Mouse (Mus musculus) limb, embryonic 15.5 days (tissue): Measurements from ENCODE around the gene Olfr1495. TPM values are rescaled to one million over a fixed set of nuclear protein-coding genes. Genes with fewer than 3 reads are reported as not detected.
"Not testable (repeated sequence)": the region's sequence is repeated elsewhere in the genome, so short reads cannot be mapped to it uniquely, and the experiment has no call there.

Experiments
- ATAC-seq: fragments of 200-750 bp; cut with Nextera tagmentation; 2 replicates; pipeline ENCODE4 v1.8.0; 2017; ENCODE audit warnings: low read depth, moderate TSS enrichment; ENCODE audit not compliant: insufficient number of reproducible peaks, low FRiP score, low TSS enrichment
- H3K27ac ChIP-seq: fragments of 300-500 bp; sonication (generic); 2 replicates; pipeline ENCODE4 v1.5.1; 2015; ENCODE audit warnings: moderate library complexity, mild to moderate bottlenecking, inconsistent platforms
- H3K27me3 ChIP-seq: fragments of 300-500 bp; sonication (generic); 2 replicates; pipeline ENCODE4 v1.6.1; 2015; ENCODE audit warnings: inconsistent platforms
- H3K36me3 ChIP-seq: fragments of 300-500 bp; sonication (generic); 2 replicates; pipeline ENCODE4 v1.6.1; 2015; ENCODE audit warnings: inconsistent platforms
- H3K4me1 ChIP-seq: fragments of 300-500 bp; sonication (generic); 2 replicates; pipeline ENCODE4 v1.6.1; 2015; ENCODE audit warnings: inconsistent platforms
- H3K4me2 ChIP-seq: fragments of 300-500 bp; sonication (generic); 2 replicates; pipeline ENCODE4 v1.6.1; 2015; ENCODE audit warnings: mild to moderate bottlenecking, inconsistent platforms
- H3K4me3 ChIP-seq: fragments of 300-500 bp; sonication (generic); 2 replicates; pipeline ENCODE4 v1.5.1; 2015; ENCODE audit warnings: mild to moderate bottlenecking, inconsistent platforms
- H3K9ac ChIP-seq: fragments of 300-500 bp; sonication (generic); 2 replicates; pipeline ENCODE4 v1.6.1; 2015; ENCODE audit warnings: inconsistent platforms
- H3K9me3 ChIP-seq: fragments of 300-500 bp; sonication (generic); 2 replicates; pipeline ENCODE4 v1.6.1; 2016; ENCODE audit warnings: inconsistent platforms
- WGBS: fragments of 180-500 bp; shearing (Covaris S2); methylation state at CpG from one replicate; pipeline ENCODE4 v1.1.7; 2015; 5-methylcytosine and 5-hydroxymethylcytosine counted together
- polyA plus RNA-seq: library from polyadenylated mRNA; unstranded; fragments of >200 nt; fragmentation: Nextera tagmentation; extraction: Ambion mirVana; gene quantifications from 2 replicates; pipeline ENCODE4 v1.2.1, GENCODE M21; 2015

Olfr1495 gene
- not detected in 2 replicates for polyA plus RNA-seq

DNA sequence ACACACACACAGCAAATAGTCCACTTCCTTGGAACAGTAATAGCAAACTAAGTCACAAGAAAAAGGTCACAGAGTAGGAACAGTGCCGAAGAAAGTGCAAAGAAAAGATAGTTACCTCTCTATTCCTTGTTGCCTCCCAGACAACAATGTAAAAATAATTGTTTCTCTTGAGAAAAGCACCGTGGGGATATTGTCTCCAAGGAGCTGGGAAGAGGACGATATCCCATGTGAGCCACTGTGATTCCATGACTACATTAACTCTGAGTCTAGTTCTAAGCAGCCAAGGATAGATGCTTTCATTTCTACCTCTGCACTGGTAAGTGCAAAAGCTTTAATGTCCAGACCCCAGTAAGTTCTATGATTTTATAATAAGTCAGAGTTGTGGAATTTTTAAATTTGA lies at the start of gene Olfr1495:
Gene Olfr1495, plus strand, starts transcription at position 301 of the 400 bp plus-strand sequence.
- H3K4me3 ChIP-seq = no peak within 1 kb of the TSS
- H3K27me3 ChIP-seq = no peaks in the 10 kb centered on the region
- no peak for ATAC-seq
- H3K4me1 ChIP-seq = no peaks in the 10 kb centered on the region
- H3K36me3 ChIP-seq = no peaks in the 10 kb centered on the region
- no peaks in the 10 kb centered on the region for H3K9me3 ChIP-seq
- no peak within 1 kb of the TSS for H3K4me2 ChIP-seq
- H3K27ac ChIP-seq = no peak within 1 kb of the TSS
- 80% methylated on average over 3 of the region's 3 CpGs for WGBS
- no peak within 1 kb of the TSS for H3K9ac ChIP-seq

DNA sequence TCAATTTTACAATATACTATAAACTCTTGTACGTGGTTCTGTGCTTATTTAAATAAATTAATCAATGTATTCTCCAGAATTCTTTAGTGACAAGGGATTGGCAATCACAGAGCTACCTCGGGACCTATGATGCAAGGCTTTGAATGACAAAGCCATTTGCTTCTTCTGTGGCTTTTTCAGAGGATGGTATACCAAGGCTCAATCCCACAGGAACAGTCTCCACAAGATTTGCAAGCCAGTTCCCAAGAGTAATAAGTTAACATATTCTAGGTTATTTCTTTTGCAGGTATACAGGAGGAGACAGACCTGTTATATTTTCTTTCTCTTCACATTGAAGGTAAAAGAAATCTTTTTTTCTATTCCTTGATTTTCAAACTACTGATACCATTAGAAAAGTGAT lies 41.4 kb upstream of the Olfr1495 start, which contains the start of gene Olfr1493-ps1:
Gene Olfr1493-ps1, plus strand, starts transcription at position 301 of the 400 bp plus-strand sequence.
- no peak within 1 kb of the TSS for H3K27ac ChIP-seq
- no peaks in the 10 kb centered on the region for H3K36me3 ChIP-seq
- H3K9ac ChIP-seq = no peak within 1 kb of the TSS
- no peak within 1 kb of the TSS for H3K4me3 ChIP-seq
- ATAC-seq = no peak
- no peak within 1 kb of the TSS for H3K4me2 ChIP-seq
- no peaks in the 10 kb centered on the region for H3K4me1 ChIP-seq
- 51% methylated on average over 2 of the region's 2 CpGs for WGBS
- H3K27me3 ChIP-seq = no peaks in the 10 kb centered on the region
- H3K9me3 ChIP-seq = no peaks in the 10 kb centered on the region

DNA sequence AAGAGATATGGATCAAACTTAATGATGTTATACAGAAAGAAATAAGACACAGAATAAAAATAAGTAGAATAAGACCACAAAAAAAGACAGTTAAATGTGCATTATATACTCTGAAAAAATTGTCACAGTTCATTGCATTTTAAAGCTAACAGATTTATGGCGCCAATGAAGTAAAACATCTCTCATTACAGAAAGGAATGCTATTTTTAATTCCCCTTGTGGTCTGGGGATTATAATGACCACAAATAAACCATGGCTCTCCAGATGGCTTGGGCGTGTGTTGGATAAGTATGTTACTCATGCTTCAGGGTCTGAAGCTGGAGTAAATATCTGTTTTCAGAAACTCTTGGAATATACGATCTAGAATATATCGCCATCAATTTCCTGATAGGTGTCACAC lies 25.0 kb upstream of the Olfr1495 start, which contains the start of gene Olfr1494:
Gene Olfr1494, plus strand, starts transcription at position 301 of the 400 bp plus-strand sequence.
- Histone ChIP-seq H3K9me3 (no peaks in the 10 kb centered on the region), H3K4me1 (no peaks in the 10 kb centered on the region), H3K27me3 (no peaks in the 10 kb centered on the region), H3K36me3 (no peaks in the 10 kb centered on the region), H3K9ac (no peak within 1 kb of the TSS), H3K4me3 (no peak within 1 kb of the TSS), H3K27ac (no peak within 1 kb of the TSS), H3K4me2 (no peak within 1 kb of the TSS)
- 78% methylated on average over 4 of the region's 4 CpGs for WGBS
- no peak for ATAC-seq

DNA sequence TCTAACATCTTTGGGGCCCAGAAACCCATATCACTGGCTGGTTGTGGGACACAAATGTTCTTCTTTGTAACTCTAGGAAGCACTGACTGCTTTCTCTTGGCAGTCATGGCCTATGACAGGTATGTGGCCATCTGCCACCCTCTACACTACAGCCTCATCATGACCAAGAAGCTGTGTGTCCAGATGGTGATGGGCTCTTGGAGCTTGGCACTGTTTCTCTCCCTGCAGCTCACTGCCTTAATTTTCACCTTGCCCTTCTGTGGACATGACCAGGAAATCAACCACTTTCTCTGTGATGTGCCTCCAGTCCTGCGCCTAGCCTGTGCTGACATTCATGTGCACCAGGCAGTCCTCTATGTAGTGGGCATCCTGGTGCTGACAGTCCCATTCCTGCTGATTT lies 15.0 kb upstream of the Olfr1495 start:
- Histone ChIP-seq H3K27me3 (no peaks in the 10 kb centered on the region), H3K27ac (no peak overlapping the region), H3K9ac (no peak overlapping the region), H3K4me3 (no peak overlapping the region), H3K9me3 (no peaks in the 10 kb centered on the region), H3K4me2 (no peak overlapping the region), H3K36me3 (no peaks in the 10 kb centered on the region), H3K4me1 (no peaks in the 10 kb centered on the region)
- WGBS = 100% methylated on average over 1 of the region's 1 CpGs
- no peak for ATAC-seq

DNA sequence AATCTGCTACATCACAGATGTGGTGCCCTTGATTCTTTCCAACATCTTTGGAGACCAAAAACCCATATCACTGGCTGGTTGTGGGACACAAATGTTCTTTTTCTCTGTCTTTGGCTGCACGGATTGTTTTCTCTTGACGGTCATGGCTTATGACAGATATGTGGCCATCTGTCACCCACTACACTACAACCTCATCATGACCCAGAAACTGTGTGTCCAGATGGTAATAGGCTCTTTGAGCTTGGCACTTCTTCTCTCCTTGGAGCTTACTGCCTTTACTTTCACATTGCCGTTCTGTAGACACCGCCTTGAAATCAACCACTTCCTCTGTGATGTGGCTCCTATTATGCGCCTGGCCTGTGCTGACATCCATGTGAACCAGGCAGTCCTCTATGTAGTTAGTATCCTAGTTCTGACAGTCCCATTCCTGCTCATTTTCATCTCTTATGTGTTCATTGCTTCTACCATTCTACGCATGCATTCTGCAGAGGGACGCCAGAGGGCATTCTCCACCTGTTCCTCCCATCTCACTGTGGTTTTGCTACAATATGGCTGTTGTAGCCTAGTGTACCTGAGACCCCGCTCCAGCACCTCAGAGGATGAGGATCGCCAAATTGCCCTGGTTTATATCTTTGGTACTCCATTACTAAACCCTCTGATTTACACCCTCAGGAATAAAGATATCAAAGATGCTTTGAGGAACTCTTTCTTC lies 4.3 kb downstream of the Olfr1495 start:
- no peak overlapping the region for H3K4me2 ChIP-seq
- no peak overlapping the region for H3K9ac ChIP-seq
- H3K4me3 ChIP-seq = no peak overlapping the region
- WGBS = 87% methylated on average over 9 of the region's 9 CpGs
- H3K27me3 ChIP-seq = no peaks in the 10 kb centered on the region
- no peak for ATAC-seq
- H3K27ac ChIP-seq = no peak overlapping the region
- H3K4me1 ChIP-seq = no peaks in the 10 kb centered on the region
- no peaks in the 10 kb centered on the region for H3K9me3 ChIP-seq
- H3K36me3 ChIP-seq = no peaks in the 10 kb centered on the region

DNA sequence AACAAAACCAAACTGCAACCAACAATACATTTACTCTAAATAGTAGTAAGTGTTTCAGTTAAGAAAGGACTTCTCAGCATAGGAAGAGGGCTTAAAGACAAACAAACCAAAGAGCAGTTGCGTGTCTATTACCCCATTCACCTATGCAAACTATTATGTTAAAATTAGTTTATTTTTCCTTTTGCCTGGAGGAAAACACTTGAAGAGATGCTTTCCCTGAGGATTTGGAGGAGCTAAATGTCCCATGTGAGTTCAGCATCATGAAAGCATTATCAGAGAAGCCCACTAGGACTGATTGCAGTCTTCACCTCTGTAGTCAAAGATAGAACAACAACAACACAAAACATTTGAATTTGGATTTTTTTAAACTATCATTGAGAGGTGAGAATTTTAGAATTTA lies 13.2 kb downstream of the Olfr1495 start, which contains the start of gene Olfr1496:
Gene Olfr1496, plus strand, starts transcription at position 301 of the 400 bp plus-strand sequence.
- Histone ChIP-seq H3K9me3 (no peaks in the 10 kb centered on the region), H3K4me3 (no peak within 1 kb of the TSS), H3K27ac (no peak within 1 kb of the TSS), H3K4me2 (no peak within 1 kb of the TSS), H3K27me3 (no peaks in the 10 kb centered on the region), H3K9ac (no peak within 1 kb of the TSS), H3K36me3 (no peaks in the 10 kb centered on the region), H3K4me1 (no peaks in the 10 kb centered on the region)
- 88% methylated on average over 1 of the region's 1 CpGs for WGBS
- no peak for ATAC-seq

DNA sequence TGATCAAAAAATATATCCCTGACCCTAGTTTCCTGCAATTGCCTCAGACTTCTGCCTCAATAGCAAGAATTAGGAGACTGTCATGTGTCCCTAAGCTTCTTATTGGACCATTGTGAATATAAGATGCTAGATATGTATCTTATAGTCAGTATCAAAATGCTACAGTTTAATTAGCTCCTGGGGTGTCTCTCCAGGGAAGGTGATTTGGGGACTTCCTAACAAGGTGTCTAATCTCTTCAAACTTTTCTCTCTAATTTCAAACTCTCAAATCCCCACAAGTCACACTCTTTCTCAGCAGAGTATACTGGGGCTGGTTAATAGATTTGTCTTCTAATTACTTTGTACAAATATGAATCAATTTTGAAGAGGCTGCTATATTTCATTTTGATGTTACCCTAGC lies 33.7 kb downstream of the Olfr1495 start, which contains the start of gene Olfr1497:
Gene Olfr1497, minus strand, starts transcription at position 101 of the 400 bp plus-strand sequence.
- Histone ChIP-seq H3K27ac (no peak within 1 kb of the TSS), H3K9me3 (no peaks in the 10 kb centered on the region), H3K4me2 (no peak within 1 kb of the TSS), H3K36me3 (no peaks in the 10 kb centered on the region), H3K9ac (no peak within 1 kb of the TSS), H3K4me1 (no peaks in the 10 kb centered on the region), H3K27me3 (no peaks in the 10 kb centered on the region), H3K4me3 (no peak within 1 kb of the TSS)
- ATAC-seq = no peak

DNA sequence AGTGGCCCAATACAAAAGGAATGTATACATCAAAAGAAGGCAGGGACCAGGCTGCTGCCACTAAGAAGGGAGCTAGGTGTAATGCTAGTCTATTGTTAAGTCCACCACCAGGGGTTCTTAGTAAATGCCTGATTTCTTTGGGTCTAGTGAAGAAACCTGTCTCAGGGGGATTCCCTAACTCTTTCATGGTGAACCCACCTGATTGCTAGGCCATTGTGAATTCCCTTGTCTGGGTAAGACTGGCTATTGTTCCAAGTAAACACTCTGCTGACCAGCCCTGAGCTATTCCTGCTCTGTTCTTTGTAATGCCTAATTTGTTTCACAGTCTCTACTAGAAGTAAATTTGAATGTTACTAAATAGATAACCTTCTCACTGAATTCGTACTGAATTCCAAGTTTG lies 41.1 kb downstream of the Olfr1495 start:
- H3K4me3 ChIP-seq, H3K4me1 ChIP-seq, ATAC-seq, H3K9ac ChIP-seq, H3K36me3 ChIP-seq, H3K4me2 ChIP-seq, H3K27ac ChIP-seq, H3K27me3 ChIP-seq, H3K9me3 ChIP-seq: not testable (repeated sequence)
- WGBS = 66% methylated on average over 1 of the region's 1 CpGs

DNA sequence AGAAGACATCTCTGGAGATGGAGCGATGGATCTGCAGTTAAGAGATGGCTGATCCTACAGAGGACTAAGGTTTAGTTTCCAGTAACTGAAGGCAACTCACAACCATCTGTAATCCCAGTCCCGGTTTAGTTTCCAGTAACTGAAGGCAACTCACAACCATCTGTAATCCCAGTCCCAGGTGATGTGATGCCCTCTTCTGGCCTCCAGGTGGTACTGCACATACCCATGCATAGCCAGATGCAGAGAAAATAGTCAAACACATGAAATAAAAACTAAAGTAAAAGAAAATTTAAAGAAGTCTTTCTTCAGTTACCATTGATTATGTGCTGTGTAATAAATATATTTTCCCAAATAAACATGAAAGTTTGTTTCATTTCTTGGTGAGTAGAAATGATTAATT lies 48.4 kb downstream of the Olfr1495 start:
- H3K4me2 ChIP-seq = no peak overlapping the region
- 58% methylated on average over 2 of the region's 2 CpGs for WGBS
- no peaks in the 10 kb centered on the region for H3K9me3 ChIP-seq
- H3K36me3 ChIP-seq = no peaks in the 10 kb centered on the region
- ATAC-seq = no peak
- no peak overlapping the region for H3K9ac ChIP-seq
- no peaks in the 10 kb centered on the region for H3K27me3 ChIP-seq
- no peaks in the 10 kb centered on the region for H3K4me1 ChIP-seq
- no peak overlapping the region for H3K27ac ChIP-seq
- H3K4me3 ChIP-seq = no peak overlapping the region

DNA sequence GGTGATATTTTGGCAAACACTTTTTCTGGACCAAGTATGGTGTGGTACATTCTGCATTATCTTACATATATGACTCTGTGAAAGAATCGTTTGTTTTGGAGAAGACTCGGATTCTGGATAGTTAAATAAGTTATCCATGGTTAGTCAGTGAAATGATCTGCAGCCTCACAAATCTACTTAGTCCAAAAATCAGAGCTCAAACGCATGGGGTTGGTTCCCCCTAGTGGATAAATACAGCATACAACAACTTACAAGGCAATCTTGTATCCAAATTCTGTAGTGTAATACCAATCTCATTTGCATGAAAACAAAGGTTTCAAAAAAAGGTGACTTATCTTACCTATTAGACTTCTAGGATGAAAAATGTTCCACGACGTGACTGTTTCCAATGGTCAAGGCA lies 54.4 kb downstream of the Olfr1495 start:
- Histone ChIP-seq H3K9ac (no peak overlapping the region), H3K27ac (no peak overlapping the region)
- no peak for ATAC-seq

DNA sequence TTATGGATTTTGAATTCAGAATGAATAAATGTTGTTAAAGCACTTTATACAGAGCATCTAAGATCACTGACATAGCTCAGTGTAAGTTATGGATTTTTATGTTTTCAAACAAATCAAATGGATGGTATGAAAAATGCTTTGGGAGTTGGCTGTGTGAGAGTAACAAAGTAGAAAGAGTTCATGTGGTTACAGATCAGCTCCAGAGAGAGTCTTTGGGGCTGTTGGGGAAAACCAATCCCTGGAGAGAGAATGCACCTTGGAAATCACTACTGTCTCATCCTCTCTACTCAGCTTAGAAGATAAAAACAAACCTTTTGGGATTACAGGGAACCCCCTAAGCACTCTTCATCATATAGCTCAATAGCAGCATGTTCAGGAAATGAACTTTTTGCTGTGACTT lies 54.9 kb downstream of the Olfr1495 start, which contains the start of gene Olfr1499:
Gene Olfr1499, minus strand, starts transcription at position 101 of the 400 bp plus-strand sequence.
- no peak for ATAC-seq
- Histone ChIP-seq H3K9ac (no peak within 1 kb of the TSS), H3K4me3 (no peak within 1 kb of the TSS), H3K4me1 (no peaks in the 10 kb centered on the region), H3K36me3 (no peaks in the 10 kb centered on the region), H3K27ac (no peak within 1 kb of the TSS), H3K27me3 (no peaks in the 10 kb centered on the region), H3K4me2 (no peak within 1 kb of the TSS), H3K9me3 (no peaks in the 10 kb centered on the region)

More for the DNA sequence above, 54.4 kb downstream of the Olfr1495 start:
- H3K4me2 ChIP-seq = no peak overlapping the region
- H3K36me3 ChIP-seq = no peaks in the 10 kb centered on the region
- 28% methylated on average over 5 of the region's 5 CpGs for WGBS
- no peaks in the 10 kb centered on the region for H3K4me1 ChIP-seq
- H3K9me3 ChIP-seq = no peaks in the 10 kb centered on the region
- H3K27me3 ChIP-seq = no peaks in the 10 kb centered on the region
- H3K4me3 ChIP-seq = no peak overlapping the region
